Mouse (Mus musculus): ENCODE data around the gene Slc22a14.

DNA sequence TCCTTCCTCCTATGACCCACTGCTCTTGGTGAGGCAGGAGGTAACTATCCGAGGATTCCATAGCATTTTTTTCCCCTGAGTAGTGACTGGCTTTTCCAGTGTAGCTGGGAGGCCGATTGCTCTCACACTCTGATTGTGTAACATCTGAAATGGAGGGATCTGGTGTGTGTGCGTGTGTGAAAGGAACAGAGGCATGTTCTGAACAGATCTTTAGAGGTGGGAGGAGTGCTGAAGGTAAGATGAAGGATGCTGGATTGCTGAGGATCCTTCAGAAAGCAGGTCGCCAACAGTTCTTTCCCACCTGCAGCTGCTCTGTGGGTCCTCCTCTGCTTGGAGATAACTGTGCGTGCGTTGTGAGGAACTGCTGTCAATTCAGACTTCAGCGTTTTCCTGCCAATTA is 36.0 kb upstream of the Slc22a14 start:
- TF ChIP-seq POLR2A (IDR thresholded peaks at IDR 0.05; ENCODE audit: low read depth, low read length) (no peak), CTCF (IDR thresholded peaks at IDR 0.05; ENCODE audit: extremely low read depth, insufficient read length, insufficient replicate concordance, low read depth, low read length) (no peak)
